Mouse (Mus musculus) limb, embryonic 14.5 days (tissue): ENCODE measurements around the gene Mcu. TPM values are rescaled to one million over a fixed set of nuclear protein-coding genes. Genes with fewer than 3 reads are reported as not detected.

Experiments
- ATAC-seq: fragments of 200-750 bp; cut with Nextera tagmentation; 2 replicates; pipeline ENCODE4 v1.8.0; 2017; ENCODE audit warnings: low read depth, moderate number of reproducible peaks, moderate TSS enrichment; ENCODE audit not compliant: low FRiP score
- DNase-seq: peaks from one replicate; pipeline ENCODE4 v3.0.0-alpha.2; 2015; ENCODE audit warnings: low spot score
- H3K27ac ChIP-seq: fragments of 300-500 bp; sonication (generic); replicated peaks from 2 replicates; pipeline ENCODE4 v1.5.1; 2014; ENCODE audit warnings: low read depth, mild to moderate bottlenecking, low read length, moderate library complexity, mixed read lengths
- H3K27me3 ChIP-seq: fragments of 300-500 bp; sonication (generic); 2 replicates; pipeline ENCODE4 v1.6.1; 2014; ENCODE audit warnings: low read length, mixed read lengths; ENCODE audit not compliant: control insufficient read depth, insufficient read depth
- H3K36me3 ChIP-seq: fragments of 300-500 bp; sonication (generic); 2 replicates; pipeline ENCODE4 v1.6.1; 2014; ENCODE audit warnings: mild to moderate bottlenecking, low read length, moderate library complexity, mixed read lengths; ENCODE audit not compliant: control insufficient read depth, insufficient read depth
- H3K4me1 ChIP-seq: fragments of 300-500 bp; sonication (generic); 2 replicates; pipeline ENCODE4 v1.6.1; 2014; ENCODE audit warnings: antibody characterized with exemption, low read length, mixed read lengths; ENCODE audit not compliant: control insufficient read depth, insufficient read depth
- H3K4me2 ChIP-seq: fragments of 300-500 bp; sonication (generic); replicated peaks from 2 replicates; pipeline ENCODE4 v1.6.1; 2014; ENCODE audit warnings: low read depth, mild to moderate bottlenecking, low read length, moderate library complexity; ENCODE audit not compliant: severe bottlenecking
- H3K4me3 ChIP-seq: fragments of 300-500 bp; sonication (generic); replicated peaks from 2 replicates; pipeline ENCODE4 v1.5.1; 2014; ENCODE audit warnings: low read length
- H3K9ac ChIP-seq: fragments of 300-500 bp; sonication (generic); 2 replicates; pipeline ENCODE4 v1.6.1; 2014; ENCODE audit warnings: mild to moderate bottlenecking, low read depth, low read length, moderate library complexity; ENCODE audit not compliant: severe bottlenecking
- H3K9me3 ChIP-seq: fragments of 300-500 bp; sonication (generic); 2 replicates; pipeline ENCODE4 v1.6.1; 2016; ENCODE audit warnings: low read length; ENCODE audit not compliant: control insufficient read depth
- POLR2A ChIP-seq: fragments of 200-500 bp; IDR thresholded peaks from 2 replicates; pipeline ENCODE4 v1.8.0; 2012; ENCODE audit warnings: inconsistent platforms, mild to moderate bottlenecking, moderate library complexity, borderline replicate concordance; ENCODE audit not compliant: insufficient read depth, insufficient read length; ENCODE audit errors: extremely low read depth
- WGBS: fragments of 180-500 bp; shearing (Covaris S2); extraction: QIAGEN DNeasy Blood & Tissue Kit; methylation state at CpG from one replicate; pipeline ENCODE4 v1.1.7; 2014; 5-methylcytosine and 5-hydroxymethylcytosine counted together
- polyA plus RNA-seq, 2 experiments: library from polyadenylated mRNA; depleted of rRNA in 1 of 2; stranded (reverse) in 1 of 2; unstranded in 1 of 2; fragments of >200 nt; fragmentation: Nextera tagmentation in 1 of 2; extraction: Ambion mirVana in 1 of 2; gene quantifications; 2 replicates each; pipeline versions ENCODE4 v1.2.1 to v1.2.3; 2012 to 2014

Gene Mcu
- polyA plus RNA-seq, 2 experiments, result 34.5 to 54.2 TPM

DNA sequence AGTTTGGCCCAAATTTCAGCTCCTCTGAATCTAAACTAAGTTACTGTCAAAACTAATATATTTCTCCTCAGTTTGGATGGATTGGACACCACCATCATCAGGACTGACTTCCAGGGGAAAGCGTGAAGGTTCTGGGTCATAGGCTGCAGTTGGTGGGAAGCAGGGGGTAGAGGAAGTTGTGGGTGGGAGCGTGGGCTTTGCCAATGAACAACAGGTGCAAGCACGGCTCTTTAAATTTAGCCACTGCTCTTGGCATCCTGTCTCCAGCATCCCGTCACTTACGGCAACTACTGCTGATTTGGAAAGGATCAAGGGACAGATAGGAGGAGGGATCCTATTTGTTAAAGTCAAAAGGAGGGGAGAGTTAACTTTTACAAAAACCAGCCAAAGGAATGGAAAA is 7.0 kb upstream of the Mcu start:
- WGBS, result 49% methylated on average over 5 of the region's 5 CpGs
- no peak for TF ChIP-seq POLR2A
- no peak overlapping the region for H3K9ac ChIP-seq
- no peaks in the 10 kb centered on the region for H3K27me3 ChIP-seq
- H3K4me1 ChIP-seq, result 0 out of 2 replicates have a peak, but pooled peaks cover 2% of the 10 kb centered on the region
- no peaks in the 10 kb centered on the region for H3K36me3 ChIP-seq
- H3K4me3 ChIP-seq, result no peak overlapping the region
- ATAC-seq, result no peak
- H3K9me3 ChIP-seq, result no peaks in the 10 kb centered on the region
- H3K4me2 ChIP-seq, result no peak overlapping the region
- no peak for DNase-seq
- H3K27ac ChIP-seq, result no peak overlapping the region

DNA sequence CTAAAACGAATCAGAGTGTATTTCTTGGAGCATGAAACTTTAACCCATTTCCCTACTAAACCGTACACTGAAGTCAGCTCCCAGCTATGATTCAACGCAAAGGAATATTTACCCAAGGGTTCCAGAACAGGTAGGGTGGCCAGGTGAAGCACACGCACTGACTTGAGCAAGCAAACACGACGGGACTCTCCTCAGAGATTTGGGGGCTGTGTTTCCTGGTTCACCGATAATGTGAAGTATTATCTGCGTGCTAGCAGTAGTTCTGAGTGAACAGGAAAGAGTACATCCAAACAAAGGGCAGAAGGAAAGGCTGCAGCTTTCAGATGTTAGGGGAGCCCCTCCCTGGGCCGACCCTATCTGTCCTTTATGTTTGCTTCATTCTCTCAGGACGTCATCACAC is 4.9 kb upstream of the Mcu start:
- H3K9ac ChIP-seq, result no peak overlapping the region
- WGBS, result 77% methylated on average over 10 of the region's 10 CpGs

GRCm38 (mm10) chr10:59617776-59618175 is 1.3 kb upstream of the Mcu start:
- 87% methylated on average over 7 of the region's 7 CpGs for WGBS
- H3K4me2 ChIP-seq, result no peak overlapping the region
- no peaks in the 10 kb centered on the region for H3K27me3 ChIP-seq
- H3K4me1 ChIP-seq, result peaks cover 24% of the 10 kb centered on the region
- no peak for ATAC-seq
- DNase-seq, result no peak
- no peaks in the 10 kb centered on the region for H3K36me3 ChIP-seq
- no peak for TF ChIP-seq POLR2A
- no peaks in the 10 kb centered on the region for H3K9me3 ChIP-seq
- H3K4me3 ChIP-seq, result no peak overlapping the region
- no peak overlapping the region for H3K27ac ChIP-seq
- no peak overlapping the region for H3K9ac ChIP-seq

More for the DNA sequence above, 4.9 kb upstream of the Mcu start:
- Histone ChIP-seq H3K4me1 (no peaks in the 10 kb centered on the region; the same call in 1 of the 2 replicates), H3K4me2 (no peak overlapping the region), H3K27me3 (no peaks in the 10 kb centered on the region), H3K4me3 (no peak overlapping the region), H3K36me3 (no peaks in the 10 kb centered on the region), H3K27ac (no peak overlapping the region), H3K9me3 (no peaks in the 10 kb centered on the region)
- no peak for DNase-seq
- no peak for ATAC-seq
- no peak for TF ChIP-seq POLR2A

GRCm38 (mm10) chr10:59615981-59616520 is 441 bp downstream of the Mcu start, which contains the start of gene Gm10322:
Gm10322 (plus strand) TSS chr10:59616063.
- WGBS, result 0% methylated on average over 22 of the region's 51 CpGs
- peak within 1 kb of the TSS; percentile 84 for H3K4me2 ChIP-seq
- no peaks in the 10 kb centered on the region for H3K27me3 ChIP-seq
- peak within 1 kb of the TSS; percentile 92 for H3K4me3 ChIP-seq
- H3K9me3 ChIP-seq, result no peaks in the 10 kb centered on the region
- H3K9ac ChIP-seq, result peak within 1 kb of the TSS; percentile 94
- peak within 1 kb of the TSS; percentile 86 for H3K27ac ChIP-seq
- ATAC-seq (peak; percentile 70), DNase-seq (peak; percentile 55)
- no peaks in the 10 kb centered on the region for H3K36me3 ChIP-seq
- peaks cover 24% of the 10 kb centered on the region for H3K4me1 ChIP-seq
- TF ChIP-seq POLR2A, result no peak

DNA sequence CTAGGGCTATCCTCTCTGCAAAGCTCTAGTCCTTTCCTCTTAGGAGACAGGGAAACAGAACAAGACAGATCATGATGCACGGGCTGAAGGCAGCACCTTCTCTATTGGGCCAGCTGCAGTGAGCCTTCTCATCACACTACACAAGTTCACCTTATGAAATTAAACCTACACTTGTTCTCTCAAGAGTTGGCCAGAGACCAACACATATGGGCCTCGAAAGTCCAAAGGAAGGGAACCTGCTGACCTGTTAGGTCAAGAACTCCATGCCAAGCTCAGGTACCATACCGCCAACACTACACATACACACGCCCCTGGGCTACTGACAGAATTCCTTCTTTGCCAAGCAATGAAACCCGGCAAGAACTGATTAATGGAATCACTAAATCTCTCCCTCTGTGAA is 1.1 kb downstream of the Mcu start:
- H3K4me1 ChIP-seq, result peaks cover 24% of the 10 kb centered on the region
- DNase-seq, result no peak
- no peaks in the 10 kb centered on the region for H3K27me3 ChIP-seq
- H3K9me3 ChIP-seq, result no peaks in the 10 kb centered on the region
- H3K9ac ChIP-seq, result peak overlapping the region; percentile 94
- no peak for ATAC-seq
- peak overlapping the region; percentile 86; the same call in 1 of the 2 replicates for H3K27ac ChIP-seq
- H3K4me2 ChIP-seq, result peak overlapping the region; percentile 84
- H3K4me3 ChIP-seq, result peak overlapping the region; percentile 92
- WGBS, result 16% methylated on average over 5 of the region's 5 CpGs
- no peak for TF ChIP-seq POLR2A
- no peaks in the 10 kb centered on the region for H3K36me3 ChIP-seq
